In genomic region chrX:169255915-169256314, GRCm38 (mm10) we compare ENCODE assay signal across 22 mouse cellular contexts.
DNase-seq lines count a peak whose midpoint lies in the region; ATAC-seq and TF ChIP-seq lines count a peak whose summit lies in the region.
"Had no signal": no experiment of that assay in that cellular context is flagged by ENCODE, and none has a peak within 500 bp of the region (broad histone marks: within the 10 kb centered on the region; RNA-seq: fewer than 3 reads in every experiment).

No protein-coding gene starts in this region.

- DNase-seq in kidney, adult 2 months, result peak; percentile 1
- no peak for DNase-seq in kidney, postnatal 25 days
- DNase-seq in liver, adult 2 months (ENCODE audit: extremely low read depth, low read depth, low spot score), result peak; percentile 50
- peak; percentile 16 for DNase-seq in adipocyte (ENCODE audit: low spot score)
- DNase-seq in left cerebral cortex, postnatal 36 days (ENCODE audit: low spot score in 2 of 2), result no peak
- DNase-seq in cerebellum, adult 9-11 months, result no peak
- DNase-seq: adrenal gland, adult 2 months; adrenal gland, postnatal 10 days; adrenal gland, postnatal 25 days; cerebellum, adult 11 months; cerebellum, adult 18-20 months; cerebellum, adult 8-10 months; cerebellum, postnatal 10 days; cerebellum, postnatal 25 days; forebrain, postnatal 0 days had no signal

- no peaks in the 10 kb centered on the region for H3K79me2 ChIP-seq in liver, adult 2 months (ENCODE audit: control insufficient read depth, insufficient read depth, low read length)

- H3K36me3 ChIP-seq in kidney, adult 2 months (ENCODE audit: control insufficient read depth, insufficient read depth, low read length), result no peaks in the 10 kb centered on the region
- H3K36me3 ChIP-seq in liver, adult 2 months (ENCODE audit: control insufficient read depth, insufficient read depth, low read length), result no peaks in the 10 kb centered on the region
- no peaks in the 10 kb centered on the region for H3K36me3 ChIP-seq in liver, embryonic 12.5 days
- H3K36me3 ChIP-seq: embryonic facial prominence, embryonic 10.5 days; embryonic facial prominence, embryonic 12.5 days; forebrain, embryonic 15.5 days had no signal

- H3K27me3 ChIP-seq in kidney, adult 2 months (replicated peaks; ENCODE audit: control insufficient read depth, insufficient read depth, low read length), result no peaks in the 10 kb centered on the region
- no peaks in the 10 kb centered on the region for H3K27me3 ChIP-seq in liver, adult 2 months (ENCODE audit: control insufficient read depth, insufficient read depth, low read length)
- no peaks in the 10 kb centered on the region for H3K27me3 ChIP-seq in liver, embryonic 12.5 days (replicated peaks)
- H3K27me3 ChIP-seq: forebrain, embryonic 15.5 days had no signal

- TF ChIP-seq CTCF in kidney, adult 2 months (conservative IDR thresholded peaks at IDR 0.05; ENCODE audit: insufficient read depth, insufficient read length, low read depth, low read length), result no peak
- TF ChIP-seq CTCF in liver, adult 2 months (IDR thresholded peaks at IDR 0.05; ENCODE audit: low read depth, low read length), result no peak

- no peak overlapping the region for H3K9ac ChIP-seq in liver, adult 2 months (ENCODE audit: low read depth, low read length)
- H3K9ac ChIP-seq in liver, embryonic 12.5 days, result no peak overlapping the region
- H3K9ac ChIP-seq: embryonic facial prominence, embryonic 12.5 days; forebrain, embryonic 13.5 days; forebrain, embryonic 15.5 days; forebrain, postnatal 0 days had no signal

- no peaks in the 10 kb centered on the region for H3K4me1 ChIP-seq in kidney, adult 2 months (ENCODE audit: control insufficient read depth, insufficient read depth, low read length)
- H3K4me1 ChIP-seq in liver, adult 2 months (ENCODE audit: control insufficient read depth, insufficient read depth, low read length), result no peaks in the 10 kb centered on the region
- H3K4me1 ChIP-seq in liver, embryonic 12.5 days, result no peaks in the 10 kb centered on the region
- H3K4me1 ChIP-seq: embryonic facial prominence, embryonic 10.5 days; embryonic facial prominence, embryonic 12.5 days; forebrain, embryonic 13.5 days; forebrain, embryonic 15.5 days had no signal

- no peak overlapping the region for H3K27ac ChIP-seq in kidney, adult 2 months (ENCODE audit: insufficient read depth, low read depth, low read length)
- H3K27ac ChIP-seq in liver, adult 2 months (replicated peaks; ENCODE audit: insufficient read depth, low read depth, low read length), result no peak overlapping the region
- no peak overlapping the region for H3K27ac ChIP-seq in liver, embryonic 12.5 days
- H3K27ac ChIP-seq: embryonic facial prominence, embryonic 10.5 days; embryonic facial prominence, embryonic 12.5 days; forebrain, embryonic 13.5 days; forebrain, embryonic 15.5 days had no signal

- no peak for ATAC-seq in liver, embryonic 12.5 days
- ATAC-seq: activated CD4-positive, CD25-positive, alpha-beta regulatory T cell, adult 4 months; forebrain, embryonic 13.5 days; forebrain, embryonic 15.5 days; forebrain, postnatal 0 days; Patski had no signal

- H3K9me3 ChIP-seq in liver, embryonic 12.5 days (replicated peaks), result no peaks in the 10 kb centered on the region
- H3K9me3 ChIP-seq: embryonic facial prominence, embryonic 10.5 days; embryonic facial prominence, embryonic 12.5 days; forebrain, embryonic 13.5 days; forebrain, embryonic 15.5 days had no signal

- intact Hi-C loops in left cerebral cortex, postnatal 36 days (cut with DNase I), result no loop called here

- no peak for TF ChIP-seq POLR2A in kidney, adult 2 months (IDR thresholded peaks at IDR 0.05; ENCODE audit: low read depth, low read length)
- TF ChIP-seq POLR2A in liver, adult 2 months (IDR thresholded peaks at IDR 0.05; ENCODE audit: extremely low read depth, insufficient read depth, low read length), result no peak

- no peak overlapping the region for H3K4me3 ChIP-seq in kidney, adult 2 months (ENCODE audit: insufficient read depth, low read depth, low read length)
- no peak overlapping the region for H3K4me3 ChIP-seq in liver, adult 2 months (ENCODE audit: insufficient read depth, low read depth, low read length)
- no peak overlapping the region for H3K4me3 ChIP-seq in liver, embryonic 12.5 days
- H3K4me3 ChIP-seq: embryonic facial prominence, embryonic 10.5 days; embryonic facial prominence, embryonic 12.5 days; forebrain, embryonic 13.5 days; forebrain, embryonic 15.5 days had no signal

- H3K4me2 ChIP-seq in liver, embryonic 12.5 days, result no peak overlapping the region
- H3K4me2 ChIP-seq: embryonic facial prominence, embryonic 12.5 days; forebrain, embryonic 13.5 days; forebrain, embryonic 15.5 days had no signal

- WGBS in kidney, adult 2 months, result 82% methylated on average over 1 of the region's 1 CpGs
- WGBS in liver, adult 2 months, result 70% methylated on average over 1 of the region's 1 CpGs
- 65% methylated on average over 1 of the region's 1 CpGs for WGBS in liver, embryonic 12.5 days (ENCODE audit: insufficient replicate concordance)

Comparison
In these comparisons a context has a peak if more than half of its experiments do, and no peak if none do; other contexts are left out.
1. DNase-seq: peak in kidney, adult 2 months (single experiment), liver, adult 2 months (single experiment) and adipocyte (single experiment); none in kidney, postnatal 25 days (0 of 2), left cerebral cortex, postnatal 36 days (0 of 2) and cerebellum, adult 9-11 months (single experiment).